Mouse (Mus musculus) kidney, embryonic 16.5 days (tissue): ENCODE data around the gene Faap100. TPM values are rescaled to one million over a fixed set of nuclear protein-coding genes. Genes with fewer than 3 reads are reported as not detected.

Experiments used
- ATAC-seq: fragments of 200-750 bp; cut with Nextera tagmentation; 2 replicates; pipeline ENCODE4 v1.8.0; 2017; ENCODE audit warnings: moderate TSS enrichment; ENCODE audit not compliant: low FRiP score, low TSS enrichment
- H3K27ac ChIP-seq: fragments of 300-500 bp; sonication (generic); 2 replicates; pipeline ENCODE4 v1.5.1; 2014; ENCODE audit warnings: low read length
- H3K27me3 ChIP-seq: fragments of 300-500 bp; sonication (generic); 2 replicates; pipeline ENCODE4 v1.6.1; 2014; ENCODE audit warnings: low read length, control low read depth, mixed read lengths; ENCODE audit not compliant: insufficient read depth
- H3K36me3 ChIP-seq: fragments of 300-500 bp; sonication (generic); 2 replicates; pipeline ENCODE4 v1.6.1; 2014; ENCODE audit warnings: low read length, control low read depth, mixed read lengths; ENCODE audit not compliant: insufficient read depth
- H3K4me1 ChIP-seq: fragments of 300-500 bp; sonication (generic); 2 replicates; pipeline ENCODE4 v1.6.1; 2014; ENCODE audit warnings: low read length, control low read depth, mixed read lengths; ENCODE audit not compliant: insufficient read depth
- H3K4me2 ChIP-seq: fragments of 300-500 bp; sonication (generic); replicated peaks from 2 replicates; pipeline ENCODE4 v1.6.1; 2014; ENCODE audit warnings: low read depth, low read length
- H3K4me3 ChIP-seq: fragments of 300-500 bp; sonication (generic); 2 replicates; pipeline ENCODE4 v1.5.1; 2014; ENCODE audit warnings: mild to moderate bottlenecking, low read length
- H3K9ac ChIP-seq: fragments of 300-500 bp; sonication (generic); replicated peaks from 2 replicates; pipeline ENCODE4 v1.6.1; 2014; ENCODE audit warnings: low read length
- H3K9me3 ChIP-seq: fragments of 300-500 bp; sonication (generic); 2 replicates; pipeline ENCODE4 v1.6.1; 2016; ENCODE audit warnings: low read length, control low read depth
- WGBS: fragments of 180-500 bp; shearing (Covaris S2); extraction: QIAGEN DNeasy Blood & Tissue Kit; methylation state at CpG from one replicate; pipeline ENCODE4 v1.1.7; 2014; 5-methylcytosine and 5-hydroxymethylcytosine counted together
- polyA plus RNA-seq: library from polyadenylated mRNA; unstranded; fragments of >200 nt; fragmentation: Nextera tagmentation; extraction: Ambion mirVana; gene quantifications from 2 replicates; pipeline ENCODE4 v1.2.1, GENCODE M21; 2015

Gene Faap100
- polyA plus RNA-seq, 1 experiment from 2014 or later = 42.3 TPM

GRCm38 (mm10) chr11:120361295-120361694, 17.3 kb downstream of the Faap100 start, which contains the start of gene Fscn2:
Fscn2 (plus strand) TSS chr11:120361534.
- Histone ChIP-seq H3K9me3 (no peaks in the 10 kb centered on the region), H3K27me3 (no peaks in the 10 kb centered on the region), H3K27ac (peak within 1 kb of the TSS; percentile 9; the same call in 1 of the 2 replicates), H3K4me3 (no peak within 1 kb of the TSS), H3K4me2 (no peak within 1 kb of the TSS), H3K4me1 (peaks cover 44% of the 10 kb centered on the region), H3K36me3 (no peaks in the 10 kb centered on the region), H3K9ac (no peak within 1 kb of the TSS)
- no peak for ATAC-seq
- WGBS = 40% methylated on average over 10 of the region's 10 CpGs

DNA sequence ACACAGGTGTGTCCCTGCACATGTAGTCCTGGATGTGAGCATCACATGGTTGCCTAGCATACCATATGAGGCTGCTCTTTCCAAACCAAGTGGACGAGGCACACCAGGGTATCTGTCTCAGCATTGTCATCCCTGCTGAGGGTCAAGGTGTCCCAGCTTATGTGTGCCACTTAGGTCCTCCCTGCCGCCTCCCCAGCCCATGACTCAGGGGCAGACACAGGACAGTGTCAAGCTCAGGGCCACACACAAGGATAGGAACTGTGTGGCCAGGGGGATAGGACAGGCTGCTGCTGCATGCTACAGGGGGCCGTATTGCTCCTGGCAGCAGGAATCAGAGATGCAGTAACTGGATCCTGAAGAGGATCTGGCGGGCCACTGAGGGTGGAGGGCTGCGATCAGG, 17.8 kb downstream of the Faap100 start:
- H3K9me3 ChIP-seq = no peaks in the 10 kb centered on the region
- WGBS = 57% methylated on average over 5 of the region's 5 CpGs
- H3K27ac ChIP-seq = peak overlapping the region; percentile 9; the same call in 1 of the 2 replicates
- H3K4me1 ChIP-seq = peaks cover 44% of the 10 kb centered on the region
- H3K9ac ChIP-seq = no peak overlapping the region
- no peak overlapping the region for H3K4me3 ChIP-seq
- H3K36me3 ChIP-seq = no peaks in the 10 kb centered on the region
- no peaks in the 10 kb centered on the region for H3K27me3 ChIP-seq
- no peak for ATAC-seq
- H3K4me2 ChIP-seq = no peak overlapping the region

GRCm38 (mm10) chr11:120360062-120360461, 18.5 kb downstream of the Faap100 start:
- no peaks in the 10 kb centered on the region for H3K9me3 ChIP-seq
- no peak overlapping the region for H3K4me2 ChIP-seq
- H3K9ac ChIP-seq = 0 out of 2 replicates have a peak overlapping the region, but pooled peaks have one; percentile 9
- no peak overlapping the region for H3K4me3 ChIP-seq
- H3K36me3 ChIP-seq = no peaks in the 10 kb centered on the region
- 18% methylated on average over 8 of the region's 8 CpGs for WGBS
- H3K27me3 ChIP-seq = no peaks in the 10 kb centered on the region
- no peak for ATAC-seq
- H3K4me1 ChIP-seq = peaks cover 48% of the 10 kb centered on the region
- no peak overlapping the region for H3K27ac ChIP-seq

GRCm38 (mm10) chr11:120359391-120359790, 19.2 kb downstream of the Faap100 start:
- Histone ChIP-seq H3K4me3 (no peak overlapping the region), H3K9me3 (no peaks in the 10 kb centered on the region), H3K27ac (no peak overlapping the region), H3K36me3 (no peaks in the 10 kb centered on the region), H3K4me1 (peaks cover 53% of the 10 kb centered on the region), H3K4me2 (no peak overlapping the region), H3K27me3 (no peaks in the 10 kb centered on the region), H3K9ac (no peak overlapping the region)
- ATAC-seq = no peak
- 80% methylated on average over 6 of the region's 6 CpGs for WGBS

DNA sequence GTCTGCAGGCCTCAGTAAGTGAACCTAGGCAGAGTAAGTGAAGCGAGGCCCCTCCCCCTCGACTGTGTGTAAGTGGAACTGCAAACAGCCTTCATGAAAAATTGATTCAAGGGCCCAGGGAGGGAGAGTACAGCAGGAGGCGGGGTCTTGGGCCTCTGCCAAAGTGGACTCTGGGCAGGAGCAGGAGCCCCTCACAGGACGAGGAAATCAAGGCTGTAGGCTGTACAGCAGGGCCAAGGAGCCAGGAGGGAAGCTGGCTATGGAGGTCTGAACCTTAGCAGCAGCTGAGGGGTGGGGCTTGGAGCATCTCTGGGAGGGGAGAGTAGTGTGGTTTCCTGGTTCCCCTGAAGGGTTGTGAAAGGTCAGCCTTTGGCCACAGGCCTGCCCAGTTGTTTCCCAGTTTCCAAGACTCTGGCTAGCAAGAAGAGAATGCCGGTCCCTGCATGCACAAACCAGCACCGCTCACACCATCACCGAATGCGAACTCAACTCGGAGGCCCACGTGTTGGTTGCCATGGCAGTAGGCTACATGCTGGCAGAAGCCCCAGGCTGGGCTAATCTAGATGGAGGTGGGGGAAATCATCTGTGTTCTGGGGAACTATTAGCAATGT, 20.7 kb downstream of the Faap100 start:
- Histone ChIP-seq H3K9ac (peak overlapping the region; percentile 40; the same call in 1 of the 2 replicates), H3K36me3 (no peaks in the 10 kb centered on the region), H3K4me1 (peaks cover 65% of the 10 kb centered on the region), H3K27ac (peak overlapping the region; percentile 92), H3K4me3 (no peak overlapping the region), H3K9me3 (no peaks in the 10 kb centered on the region), H3K27me3 (no peaks in the 10 kb centered on the region), H3K4me2 (peak overlapping the region; percentile 19)
- ATAC-seq = peak; percentile 77
- 12% methylated on average over 10 of the region's 10 CpGs for WGBS

- no peak for ATAC-seq
- Histone ChIP-seq H3K27me3 (no peaks in the 10 kb centered on the region), H3K36me3 (no peaks in the 10 kb centered on the region), H3K27ac (no peak overlapping the region), H3K4me1 (peaks cover 67% of the 10 kb centered on the region), H3K4me2 (no peak overlapping the region), H3K4me3 (no peak overlapping the region), H3K9ac (no peak overlapping the region), H3K9me3 (no peaks in the 10 kb centered on the region)
- 94% methylated on average over 4 of the region's 4 CpGs for WGBS
Observed at GRCm38 (mm10) chr11:120356900-120357299, 21.7 kb downstream of the Faap100 start.

DNA sequence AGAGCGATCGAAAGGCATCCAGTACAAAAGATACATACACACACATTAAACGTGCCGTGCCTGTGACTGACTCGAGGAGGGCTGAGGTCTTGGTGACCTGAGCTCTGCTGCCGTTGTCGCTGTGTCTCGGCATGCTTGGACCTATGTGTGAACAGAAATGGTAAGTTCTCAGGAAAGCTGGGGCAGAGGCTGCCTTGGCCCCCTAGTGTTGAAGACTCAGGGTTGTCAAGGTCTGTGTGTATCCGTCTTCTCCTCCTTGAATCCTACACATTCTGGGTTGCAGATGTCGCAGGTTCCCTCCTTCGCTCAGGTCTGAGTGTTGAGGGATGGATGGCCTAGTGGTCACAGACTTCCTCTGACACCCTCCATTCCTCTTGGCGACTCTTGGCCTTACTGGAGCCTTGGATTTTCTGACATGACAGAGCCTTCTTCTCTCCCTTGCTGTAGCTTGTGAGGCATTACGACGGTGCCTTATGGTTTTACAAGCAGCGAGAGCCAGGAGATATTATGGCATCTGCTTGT, 22.2 kb downstream of the Faap100 start:
- peaks cover 65% of the 10 kb centered on the region for H3K4me1 ChIP-seq
- no peaks in the 10 kb centered on the region for H3K36me3 ChIP-seq
- H3K27ac ChIP-seq = no peak overlapping the region
- no peaks in the 10 kb centered on the region for H3K27me3 ChIP-seq
- H3K4me3 ChIP-seq = no peak overlapping the region
- 83% methylated on average over 15 of the region's 15 CpGs for WGBS
- H3K9me3 ChIP-seq = no peaks in the 10 kb centered on the region
- H3K4me2 ChIP-seq = no peak overlapping the region
- no peak overlapping the region for H3K9ac ChIP-seq
- ATAC-seq = no peak

DNA sequence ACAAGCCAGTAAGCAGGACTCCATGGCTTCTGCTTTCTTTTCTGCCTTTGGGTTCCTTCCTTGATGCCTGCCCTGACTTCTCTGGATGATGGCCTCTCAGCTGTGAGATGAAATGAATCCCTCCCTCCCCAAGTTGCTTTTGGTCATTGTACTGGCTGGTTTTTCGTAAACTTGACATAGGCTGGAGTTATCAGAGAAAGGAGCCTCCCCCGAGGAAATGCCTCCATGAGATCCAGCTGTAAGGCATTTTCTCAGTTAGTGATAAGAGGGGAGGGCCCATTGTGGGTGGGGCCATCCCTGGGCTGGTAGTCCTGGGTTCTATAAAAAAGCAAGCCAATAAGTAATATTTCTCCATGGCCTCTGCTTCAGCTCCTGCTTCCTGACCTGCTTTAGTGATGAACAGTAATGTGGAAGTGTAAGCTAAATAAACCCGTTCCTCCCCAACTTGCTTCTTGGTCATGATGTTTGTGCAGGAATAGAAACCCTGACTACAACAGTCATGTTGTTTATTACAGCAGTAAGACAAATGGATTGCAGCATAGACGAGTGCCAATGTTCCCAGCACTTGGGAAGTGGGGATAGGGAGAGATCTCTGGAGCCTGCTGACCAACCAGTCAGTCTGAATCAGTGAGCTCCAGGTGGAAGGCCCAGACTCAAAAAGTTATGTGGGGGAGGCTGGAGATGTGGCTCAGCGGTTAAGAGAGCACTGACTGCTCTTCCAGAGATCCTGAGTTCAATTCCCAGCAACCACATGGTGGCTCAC, 23.1 kb downstream of the Faap100 start:
- Histone ChIP-seq H3K4me3 (no peak overlapping the region), H3K27ac (peak overlapping the region; percentile 52; the same call in 1 of the 2 replicates), H3K36me3 (no peaks in the 10 kb centered on the region), H3K4me1 (peaks cover 65% of the 10 kb centered on the region), H3K4me2 (no peak overlapping the region), H3K27me3 (no peaks in the 10 kb centered on the region), H3K9ac (no peak overlapping the region), H3K9me3 (no peaks in the 10 kb centered on the region)
- 35% methylated on average over 5 of the region's 5 CpGs for WGBS
- ATAC-seq = no peak

DNA sequence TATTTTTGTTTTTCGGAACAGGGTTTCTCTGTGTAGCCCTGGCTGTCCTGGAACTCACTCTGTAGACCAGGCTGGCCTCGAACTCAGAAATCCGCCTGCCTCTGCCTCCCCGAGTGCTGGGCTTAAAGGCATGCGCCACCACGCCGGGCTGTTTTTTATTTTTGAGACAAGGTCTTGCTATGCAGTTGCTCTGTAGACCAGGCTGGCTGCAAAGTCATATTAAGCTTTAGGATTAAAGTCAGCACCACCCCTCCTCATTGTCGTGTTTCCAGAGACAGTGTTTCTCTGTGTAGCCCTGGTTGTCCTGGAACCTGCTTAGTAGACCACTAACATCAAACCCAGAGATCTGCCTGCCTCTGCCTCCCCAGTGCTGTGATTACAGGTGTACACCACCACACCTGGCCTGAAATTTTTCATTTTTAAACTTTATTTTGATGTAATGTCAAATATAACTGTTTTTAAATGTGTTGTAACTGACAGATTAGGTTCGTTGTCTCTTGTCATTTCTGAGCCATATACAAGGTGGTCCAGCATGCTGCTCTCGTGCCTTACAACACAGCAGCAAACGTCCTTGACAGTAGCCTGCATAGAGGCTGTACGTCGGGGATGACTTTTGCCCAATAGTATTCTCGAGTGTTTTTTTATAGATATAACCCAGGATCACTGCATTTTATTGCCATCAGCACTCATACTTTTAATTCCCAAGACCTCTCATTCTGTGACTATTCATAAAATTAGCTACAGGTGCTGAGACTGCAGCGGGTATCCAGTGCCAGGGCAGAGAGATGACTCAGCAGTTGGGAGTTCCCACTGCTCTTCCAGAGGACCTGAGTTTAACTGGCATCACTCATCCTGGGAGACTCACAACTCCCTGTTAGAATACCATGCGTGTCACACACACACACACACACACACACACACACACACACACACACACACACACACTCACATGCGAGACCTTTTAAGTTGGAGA, 24.0 kb downstream of the Faap100 start:
- Histone ChIP-seq H3K27me3 (no peaks in the 10 kb centered on the region), H3K36me3 (no peaks in the 10 kb centered on the region), H3K4me1 (peaks cover 61% of the 10 kb centered on the region), H3K4me2 (no peak overlapping the region), H3K9me3 (no peaks in the 10 kb centered on the region), H3K4me3 (no peak overlapping the region), H3K27ac (peak overlapping the region; percentile 52; the same call in 1 of the 2 replicates), H3K9ac (no peak overlapping the region)
- 85% methylated on average over 17 of the region's 17 CpGs for WGBS
- ATAC-seq = no peak
